Mouse (Mus musculus): ENCODE data around the gene Gsto1.

The Gsto1 gene

DNA sequence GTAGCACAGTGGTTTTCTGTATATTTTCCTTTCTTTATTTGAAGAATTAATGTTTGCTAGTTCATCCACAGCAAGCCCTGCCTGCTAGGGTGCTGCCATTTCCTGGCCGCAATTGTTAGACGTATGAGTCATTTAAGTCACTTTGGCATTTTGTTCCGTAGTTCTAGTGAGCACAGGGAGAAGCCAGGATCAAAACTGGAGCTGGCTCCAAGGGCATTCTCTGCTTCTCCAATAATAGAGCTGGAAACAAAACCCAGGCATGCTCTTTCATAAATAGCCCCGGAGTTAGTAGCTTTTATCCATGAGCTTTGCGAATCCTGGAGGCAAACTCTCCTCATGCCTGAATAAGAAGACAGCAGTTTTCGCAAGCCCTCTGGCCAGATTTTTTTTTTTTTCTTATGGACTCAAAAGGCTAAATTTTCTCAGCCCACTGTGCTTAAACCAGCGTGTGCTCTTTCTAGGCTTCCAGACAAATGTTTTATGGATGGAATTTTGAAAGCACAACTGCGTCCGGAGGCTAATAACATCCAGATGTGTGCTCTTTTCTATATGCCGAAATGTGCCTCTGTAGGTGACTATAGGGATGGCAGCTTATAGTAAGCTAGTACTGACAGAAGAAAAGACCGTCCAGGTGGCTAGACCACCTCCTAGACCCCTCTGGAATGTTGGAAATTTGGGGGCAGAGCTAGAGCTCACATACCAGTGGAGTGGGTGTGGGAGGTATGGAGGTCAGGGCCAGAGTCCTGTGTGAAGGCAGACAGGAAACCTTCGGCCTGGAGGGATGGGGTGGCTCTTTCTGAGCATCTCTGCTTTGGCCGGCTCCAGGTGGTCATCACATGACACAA is 597 bp upstream of the Gsto1 start:
- in situ Hi-C loops (cut with MboI; ENCODE audit: unreplicated experiment in 2 of 2) = no loop called here

DNA sequence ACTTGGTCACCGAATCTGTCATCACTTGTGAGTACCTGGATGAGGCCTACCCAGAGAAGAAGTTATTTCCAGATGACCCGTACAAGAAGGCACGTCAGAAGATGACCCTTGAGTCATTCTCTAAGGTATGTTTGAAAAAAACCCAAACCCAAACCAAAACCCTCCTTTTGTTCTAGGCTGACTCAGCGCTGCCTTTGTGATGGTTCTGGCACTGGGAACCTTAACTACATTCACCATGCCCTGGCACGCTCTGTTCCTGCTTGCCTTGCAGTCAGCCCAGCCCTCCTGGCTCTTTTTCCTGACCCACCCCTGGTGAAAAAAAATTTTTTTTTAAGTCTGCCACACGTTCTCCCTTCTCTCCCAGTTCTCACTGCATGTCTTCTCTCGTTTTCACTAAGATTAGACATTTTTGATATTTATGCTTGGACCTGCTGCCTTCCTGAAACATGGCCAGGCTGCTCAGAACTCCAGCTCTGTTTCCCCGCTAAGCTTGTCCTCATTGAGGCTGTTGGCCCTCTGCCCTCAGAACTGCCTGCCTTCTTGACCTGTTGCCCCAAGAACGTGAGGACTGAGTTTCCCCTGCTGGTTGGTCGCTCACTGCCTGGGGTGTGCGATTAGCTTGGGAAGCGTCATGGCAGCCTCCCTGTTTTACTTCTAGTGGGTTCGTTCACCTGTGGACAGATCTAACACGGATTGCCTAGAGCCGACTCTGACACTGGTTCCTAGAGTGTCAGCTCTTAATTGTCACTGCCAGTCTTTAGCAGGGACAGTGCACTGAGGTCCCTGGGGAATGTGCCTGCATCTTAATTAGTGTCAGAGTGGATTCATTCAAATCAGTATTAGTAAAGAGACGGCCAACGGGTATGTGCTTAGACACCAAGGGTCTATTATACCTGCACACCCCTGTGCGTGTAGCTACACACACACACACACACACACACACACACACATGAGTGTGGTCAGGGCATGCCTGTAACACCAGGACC is 3.5 kb downstream of the Gsto1 start:
- in situ Hi-C loops (cut with MboI; ENCODE audit: unreplicated experiment in 2 of 2) = no loop called here

DNA sequence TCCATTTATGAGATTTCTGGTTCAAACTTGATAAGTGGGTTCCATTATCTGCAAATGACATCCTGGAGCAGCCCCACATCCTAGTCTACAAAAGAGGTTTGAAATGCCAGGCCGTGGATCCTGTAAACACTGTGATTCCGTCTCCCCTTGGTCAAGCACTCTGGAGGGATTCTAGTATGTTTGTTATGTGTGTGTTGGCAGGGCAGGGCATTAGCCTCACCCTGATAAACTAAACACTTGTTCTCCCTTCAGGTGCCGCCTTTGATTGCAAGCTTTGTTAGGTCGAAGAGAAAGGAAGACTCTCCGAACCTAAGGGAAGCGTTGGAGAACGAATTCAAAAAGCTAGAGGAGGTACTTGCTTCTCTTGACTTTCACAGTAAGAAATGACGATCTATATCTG is 4.4 kb downstream of the Gsto1 start:
- in situ Hi-C loops (cut with MboI; ENCODE audit: unreplicated experiment in 2 of 2) = no loop called here

DNA sequence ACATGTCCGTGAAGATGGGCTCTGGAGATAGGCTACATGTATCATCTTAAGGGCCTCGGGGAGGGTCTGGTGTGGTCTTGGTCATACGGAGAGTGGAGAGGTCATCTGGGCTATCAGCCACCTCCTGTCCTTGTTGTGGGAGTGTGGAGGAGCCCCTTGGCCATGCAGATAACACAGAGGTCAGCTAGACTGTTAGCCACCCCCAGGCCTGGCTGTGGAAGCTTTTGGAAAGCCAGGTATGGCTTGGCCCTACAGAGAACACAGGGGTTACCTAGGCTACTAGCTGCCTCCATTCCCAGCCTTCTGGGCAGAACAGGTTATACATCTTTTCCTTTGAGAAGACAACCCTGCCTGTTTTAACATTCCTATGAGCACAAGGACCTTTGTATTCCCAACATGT is 7.8 kb downstream of the Gsto1 start:
- in situ Hi-C loops (cut with MboI; ENCODE audit: unreplicated experiment in 2 of 2) = no loop called here

DNA sequence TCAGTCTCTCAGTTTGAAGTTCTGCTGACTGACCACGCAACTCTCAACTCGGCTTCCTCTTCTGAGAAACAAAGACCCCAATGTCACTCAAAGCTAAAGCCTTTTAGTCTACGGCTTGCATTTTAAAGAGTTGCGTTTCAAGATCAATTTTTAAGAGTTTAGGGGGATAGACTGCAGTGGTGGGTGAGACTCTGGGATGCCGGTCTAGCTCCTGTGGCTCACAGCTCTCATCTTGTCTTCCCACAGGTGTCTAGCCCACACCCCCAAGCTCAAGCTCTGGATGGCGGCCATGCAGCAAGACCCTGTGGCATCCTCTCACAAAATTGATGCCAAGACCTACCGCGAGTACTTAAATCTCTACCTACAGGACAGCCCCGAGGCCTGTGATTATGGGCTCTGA is 9.3 kb downstream of the Gsto1 start:
- in situ Hi-C loops (cut with MboI; ENCODE audit: unreplicated experiment in 2 of 2) = no loop called here

DNA sequence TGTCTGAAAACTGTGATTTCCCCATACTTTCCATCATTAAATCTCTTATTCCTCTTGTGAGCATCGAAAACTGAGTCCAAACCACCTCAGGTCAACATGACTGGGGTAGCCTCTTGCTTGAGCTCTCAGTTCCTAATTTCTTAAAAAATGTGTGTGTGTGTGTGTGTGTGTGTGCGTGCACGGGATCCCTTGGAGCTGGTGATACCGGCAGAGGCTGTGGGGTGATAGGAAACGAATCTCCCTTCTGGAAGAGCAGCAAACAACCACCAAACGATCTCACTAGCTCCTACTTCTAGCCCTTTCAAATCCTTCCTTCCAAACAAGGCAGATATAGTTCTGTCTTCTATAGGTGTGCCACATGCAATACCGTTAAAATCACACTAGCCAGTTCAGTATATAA is 10.0 kb downstream of the Gsto1 start:
- in situ Hi-C loops (cut with MboI; ENCODE audit: unreplicated experiment in 2 of 2) = no loop called here

GRCm38 (mm10) chr19:47865353-47865947 is 10.7 kb downstream of the Gsto1 start, which contains the start of gene Gsto2:
Gene Gsto2 (plus strand): TSS chr19:47865534.
- in situ Hi-C loops (cut with MboI; ENCODE audit: unreplicated experiment in 2 of 2) = no loop called here

- in situ Hi-C loops (cut with MboI; ENCODE audit: unreplicated experiment in 2 of 2) = no loop called here
These were observed 12.9 kb downstream of the Gsto1 start for GRCm38 (mm10) chr19:47867628-47868175.

GRCm38 (mm10) chr19:47868951-47869350 is 14.2 kb downstream of the Gsto1 start:
- in situ Hi-C loops (cut with MboI; ENCODE audit: unreplicated experiment in 2 of 2) = no loop called here

- in situ Hi-C loops (cut with MboI; ENCODE audit: unreplicated experiment in 2 of 2) = no loop called here
These were observed 14.7 kb downstream of the Gsto1 start for GRCm38 (mm10) chr19:47869516-47869915.

- in situ Hi-C loops (cut with MboI; ENCODE audit: unreplicated experiment in 2 of 2) = no loop called here
These were observed 15.4 kb downstream of the Gsto1 start for GRCm38 (mm10) chr19:47870102-47870666.

DNA sequence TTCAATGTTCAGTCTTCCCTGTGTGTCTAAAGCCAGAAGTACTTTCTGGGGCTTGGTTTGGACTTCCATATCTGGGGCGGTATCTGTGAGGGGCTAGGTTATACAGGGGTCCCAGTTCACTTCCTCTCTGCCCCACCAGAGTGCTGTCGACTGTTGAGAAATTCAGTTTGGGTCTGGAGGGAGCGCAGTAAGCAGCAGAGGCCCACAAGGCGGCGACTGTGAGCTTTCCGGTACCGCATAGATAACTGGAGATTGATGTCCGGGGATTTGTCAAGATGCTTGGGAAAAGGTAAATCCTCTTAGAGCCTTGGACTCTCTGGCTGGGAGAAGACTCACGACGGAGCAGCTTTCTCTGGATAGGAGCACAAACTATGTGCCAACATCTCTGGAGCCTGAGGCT is 16.7 kb downstream of the Gsto1 start:
- in situ Hi-C loops (cut with MboI; ENCODE audit: unreplicated experiment in 2 of 2) = no loop called here

- in situ Hi-C loops (cut with MboI; ENCODE audit: unreplicated experiment in 2 of 2) = loop anchor here in 1 of 2 experiments (25.0 kb wide), 1 partner anchor 914 kb away; no protein-coding TSS in a partner anchor
These were observed 21.5 kb downstream of the Gsto1 start for GRCm38 (mm10) chr19:47876252-47876651.

- in situ Hi-C loops (cut with MboI; ENCODE audit: unreplicated experiment in 2 of 2) = loop anchor here (5.0 to 25.0 kb wide), 2 partner anchors 51 to 919 kb away; no protein-coding TSS in a partner anchor
These were observed 26.8 kb downstream of the Gsto1 start for GRCm38 (mm10) chr19:47881538-47881937.

DNA sequence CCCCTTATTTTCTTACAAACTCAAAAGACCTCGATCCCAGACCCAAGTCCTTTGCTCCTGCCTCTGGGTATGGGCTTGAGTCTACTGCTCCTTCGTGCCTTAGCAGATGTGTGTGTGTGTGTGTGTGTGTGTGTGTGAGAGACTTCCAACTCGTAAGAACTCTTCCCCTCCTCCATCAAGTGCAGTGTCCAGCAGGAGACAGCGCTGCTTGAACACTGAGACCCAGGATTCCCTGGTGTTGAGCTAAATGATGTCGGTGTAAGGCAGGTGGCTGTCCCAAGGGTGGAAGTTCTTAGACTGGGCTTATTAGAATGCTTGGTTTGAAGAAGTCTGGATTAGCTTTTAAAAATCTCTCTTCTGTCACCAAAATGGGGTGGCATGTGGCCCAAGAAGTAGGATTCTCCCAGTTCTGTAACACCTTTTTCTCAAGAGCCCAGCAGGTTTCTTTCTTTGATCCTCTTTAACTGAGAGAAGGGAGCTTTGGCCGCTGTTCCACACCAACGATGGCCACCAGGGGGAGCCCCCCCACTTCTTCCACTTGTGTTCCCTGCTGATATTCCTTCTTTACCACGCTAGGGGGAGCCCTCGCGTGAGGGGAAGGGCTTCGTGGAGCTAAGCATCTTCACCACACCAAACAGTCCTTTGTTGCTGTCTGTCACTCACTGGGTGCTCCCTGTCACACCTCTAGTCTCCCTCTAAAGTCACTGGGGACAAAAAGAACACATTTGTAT is 27.5 kb downstream of the Gsto1 start:
- in situ Hi-C loops (cut with MboI; ENCODE audit: unreplicated experiment in 2 of 2) = loop anchor here (5.0 to 25.0 kb wide), 2 partner anchors 50 to 920 kb away; no protein-coding TSS in a partner anchor

- in situ Hi-C loops (cut with MboI; ENCODE audit: unreplicated experiment in 2 of 2) = loop anchor here (5.0 to 25.0 kb wide), 2 partner anchors 49 to 921 kb away; no protein-coding TSS in a partner anchor
These were observed 28.1 kb downstream of the Gsto1 start for GRCm38 (mm10) chr19:47882882-47883254.

GRCm38 (mm10) chr19:47884296-47885085 is 29.7 kb downstream of the Gsto1 start:
- in situ Hi-C loops (cut with MboI; ENCODE audit: unreplicated experiment in 2 of 2) = loop anchor here (5.0 to 25.0 kb wide), 2 partner anchors 48 to 922 kb away; no protein-coding TSS in a partner anchor

DNA sequence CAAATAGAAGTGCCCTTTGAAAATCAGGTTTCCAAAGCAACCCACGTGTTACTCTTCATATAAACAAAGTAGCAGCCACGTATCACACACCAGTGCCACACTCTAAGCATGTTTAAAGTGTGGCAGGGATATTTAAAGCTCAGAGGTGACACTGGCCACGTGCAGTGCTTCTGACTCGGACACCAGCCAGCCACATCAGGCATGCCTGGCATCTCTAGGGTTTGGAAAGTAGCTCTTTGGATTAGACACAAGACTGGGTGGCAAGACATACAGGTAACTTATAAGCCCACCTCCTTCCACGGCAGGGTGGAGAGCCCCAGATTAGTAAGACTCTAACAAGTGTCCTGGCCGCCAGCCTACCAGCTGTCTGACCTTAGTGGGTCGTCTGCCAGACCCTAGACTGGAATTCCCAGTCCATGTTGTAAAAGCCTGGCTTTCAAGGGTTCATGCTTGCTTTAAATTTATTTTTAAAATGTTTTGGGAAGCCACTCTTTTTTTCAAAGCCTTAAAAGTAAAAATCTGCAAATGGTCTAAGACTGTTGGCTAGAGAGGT is 30.5 kb downstream of the Gsto1 start:
- in situ Hi-C loops (cut with MboI; ENCODE audit: unreplicated experiment in 2 of 2) = loop anchor here in 1 of 2 experiments (25.0 kb wide), 1 partner anchor 923 kb away; no protein-coding TSS in a partner anchor
